Mouse (Mus musculus): Measurements from ENCODE around the gene Itga2b. TPM values are rescaled to one million over a fixed set of nuclear protein-coding genes. Genes with fewer than 3 reads are reported as not detected.

The Itga2b gene
- polyA plus RNA-seq, 1 experiment from 2014 or later, result 32.9 TPM

DNA sequence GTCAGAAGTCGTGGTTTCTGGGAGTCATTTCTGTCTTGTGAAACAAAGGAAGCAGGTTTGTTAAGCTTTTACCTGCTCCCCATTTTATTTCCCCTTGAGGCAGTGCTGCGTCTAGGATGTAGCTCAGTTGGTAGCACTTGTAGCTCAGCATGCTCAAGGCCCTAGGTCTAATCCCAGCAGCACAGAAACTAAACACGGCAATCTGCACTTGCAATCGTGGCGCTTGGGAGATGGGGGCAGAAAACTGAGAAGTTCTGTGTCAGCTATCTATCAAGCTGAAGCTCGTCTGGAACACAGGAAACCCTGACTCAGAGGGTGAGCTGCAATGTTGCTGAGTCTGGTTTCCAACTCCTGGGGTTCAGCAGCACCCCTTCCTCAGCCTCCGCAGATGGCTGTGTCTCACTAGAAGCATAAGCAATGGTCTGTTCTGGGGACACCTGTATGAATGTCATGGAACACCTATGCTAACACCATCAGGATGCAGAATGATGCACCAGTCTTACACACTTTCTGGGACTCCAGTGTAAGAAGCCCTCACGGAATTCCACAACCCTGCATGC, 40.9 kb downstream of the Itga2b start:
- no peak overlapping the region for H3K9ac ChIP-seq (ENCODE audit: low read depth, low read length)
- no peaks in the 10 kb centered on the region for H3K9me3 ChIP-seq (replicated peaks; ENCODE audit: control insufficient read depth, low read length)
- ATAC-seq (ENCODE audit: low read depth), result no peak
- peaks cover 21% of the 10 kb centered on the region for H3K4me1 ChIP-seq (ENCODE audit: control insufficient read depth, low read depth, low read length)
- WGBS (ENCODE audit: insufficient replicate concordance), result 26% methylated on average over 8 of the region's 8 CpGs
- no peaks in the 10 kb centered on the region for H3K36me3 ChIP-seq (ENCODE audit: control insufficient read depth, insufficient read depth)
- H3K27me3 ChIP-seq (ENCODE audit: control insufficient read depth, insufficient read depth, low read depth, low read length), result 0 out of 2 replicates have a peak, but pooled peaks cover 3% of the 10 kb centered on the region
- H3K27ac ChIP-seq (ENCODE audit: low read length), result peak overlapping the region; percentile 42
- peak overlapping the region; percentile 96 for H3K4me2 ChIP-seq (ENCODE audit: low read depth, low read length)
- H3K4me3 ChIP-seq (ENCODE audit: low read depth, low read length), result 0 out of 2 replicates have a peak overlapping the region, but pooled peaks have one; percentile 4

DNA sequence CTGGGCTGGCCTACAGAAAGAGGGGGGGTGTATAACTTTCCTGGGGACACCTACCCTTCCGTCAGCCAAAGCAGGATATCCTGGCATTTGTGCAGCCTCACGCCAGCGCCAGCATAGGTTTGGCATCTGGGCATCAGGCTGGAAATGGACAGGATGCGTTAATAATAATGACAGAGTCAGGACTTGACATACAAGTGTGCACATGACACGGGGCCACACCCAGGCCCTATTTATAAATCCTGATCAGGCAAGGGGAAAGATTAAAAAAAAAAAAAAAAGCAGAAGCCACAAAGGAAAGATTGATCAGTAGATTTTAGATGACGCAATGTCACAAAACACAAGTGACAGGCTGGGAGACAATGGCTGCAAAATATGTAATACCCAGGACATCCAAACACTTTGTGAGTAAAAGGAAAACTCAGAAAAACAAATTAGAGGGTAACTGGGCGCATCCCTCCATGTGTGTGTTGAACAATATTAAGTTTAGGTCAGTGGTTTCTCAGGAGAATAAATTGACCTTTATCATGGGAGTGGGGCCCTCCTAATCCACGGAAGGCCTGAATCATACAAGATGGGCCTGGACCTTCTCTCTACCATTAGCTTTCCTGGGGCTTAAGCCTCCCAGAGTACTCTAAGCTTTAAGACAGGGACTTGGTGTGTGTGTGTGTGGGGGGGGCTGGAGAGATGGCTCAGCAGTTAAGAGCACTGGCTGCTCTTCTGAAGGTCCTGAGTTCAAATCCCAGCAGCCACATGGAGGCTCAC, 44.2 kb downstream of the Itga2b start:
- WGBS (ENCODE audit: insufficient replicate concordance), result 52% methylated on average over 8 of the region's 8 CpGs
- Histone ChIP-seq H3K4me3 (ENCODE audit: low read depth, low read length) (no peak overlapping the region), H3K36me3 (ENCODE audit: control insufficient read depth, insufficient read depth) (no peaks in the 10 kb centered on the region), H3K9ac (ENCODE audit: low read depth, low read length) (no peak overlapping the region), H3K27me3 (ENCODE audit: control insufficient read depth, insufficient read depth, low read depth, low read length) (0 out of 2 replicates have a peak, but pooled peaks cover 3% of the 10 kb centered on the region), H3K4me1 (ENCODE audit: control insufficient read depth, low read depth, low read length) (peaks cover 14% of the 10 kb centered on the region), H3K9me3 (replicated peaks; ENCODE audit: control insufficient read depth, low read length) (no peaks in the 10 kb centered on the region), H3K27ac (ENCODE audit: low read length) (no peak overlapping the region), H3K4me2 (ENCODE audit: low read depth, low read length) (no peak overlapping the region)
- no peak for ATAC-seq (ENCODE audit: low read depth)

DNA sequence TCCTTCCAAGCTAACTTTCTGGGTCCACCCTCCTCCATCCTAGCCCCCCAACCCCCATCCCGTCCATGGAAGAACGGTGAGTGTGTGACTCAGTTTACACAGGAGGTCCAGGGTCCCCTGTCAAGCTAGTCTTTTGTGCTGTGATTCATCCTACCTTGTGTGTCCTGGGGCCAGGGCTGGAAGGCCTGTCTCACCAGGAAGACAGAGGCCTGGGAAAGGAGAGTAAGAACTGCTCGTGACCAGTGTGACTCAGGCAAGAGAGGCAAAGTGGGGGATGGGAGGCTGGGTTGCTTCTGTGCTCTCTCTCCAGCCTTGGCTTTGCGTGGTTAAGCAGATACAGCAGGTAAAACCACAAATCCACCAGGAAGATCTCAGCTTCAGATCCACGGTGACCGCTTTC, 45.3 kb downstream of the Itga2b start:
- Histone ChIP-seq H3K4me1 (ENCODE audit: control insufficient read depth, low read depth, low read length) (peaks cover 5% of the 10 kb centered on the region), H3K4me2 (ENCODE audit: low read depth, low read length) (no peak overlapping the region), H3K27ac (ENCODE audit: low read length) (no peak overlapping the region), H3K36me3 (ENCODE audit: control insufficient read depth, insufficient read depth) (no peaks in the 10 kb centered on the region), H3K9me3 (replicated peaks; ENCODE audit: control insufficient read depth, low read length) (no peaks in the 10 kb centered on the region), H3K9ac (ENCODE audit: low read depth, low read length) (no peak overlapping the region), H3K27me3 (ENCODE audit: control insufficient read depth, insufficient read depth, low read depth, low read length) (0 out of 2 replicates have a peak, but pooled peaks cover 3% of the 10 kb centered on the region), H3K4me3 (ENCODE audit: low read depth, low read length) (no peak overlapping the region)
- ATAC-seq (ENCODE audit: low read depth), result no peak
- 72% methylated on average over 6 of the region's 6 CpGs for WGBS (ENCODE audit: insufficient replicate concordance)

DNA sequence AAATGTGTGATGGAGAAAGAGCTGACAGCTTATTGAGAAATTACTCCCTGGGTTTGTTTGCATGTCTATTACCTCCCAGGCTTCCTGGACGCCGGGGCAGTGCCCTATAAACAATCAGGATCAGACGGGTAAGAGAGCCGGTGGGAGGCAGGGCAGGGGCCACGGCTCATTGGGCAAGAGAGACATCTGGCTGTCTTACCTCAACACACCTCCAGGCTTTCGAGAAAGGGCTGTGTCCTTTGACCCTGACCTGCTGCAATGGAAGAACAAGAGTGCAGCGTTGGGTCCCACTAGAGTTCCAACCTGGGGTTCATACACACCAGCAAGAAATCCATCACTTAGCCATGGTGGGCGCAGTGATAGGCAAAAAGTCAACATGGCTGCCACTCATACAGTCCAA, 48.4 kb downstream of the Itga2b start:
- no peaks in the 10 kb centered on the region for H3K9me3 ChIP-seq (replicated peaks; ENCODE audit: control insufficient read depth, low read length)
- no peak overlapping the region for H3K4me3 ChIP-seq (ENCODE audit: low read depth, low read length)
- no peaks in the 10 kb centered on the region for H3K36me3 ChIP-seq (ENCODE audit: control insufficient read depth, insufficient read depth)
- no peaks in the 10 kb centered on the region; the same call in 1 of the 2 replicates for H3K27me3 ChIP-seq (ENCODE audit: control insufficient read depth, insufficient read depth, low read depth, low read length)
- WGBS (ENCODE audit: insufficient replicate concordance), result 44% methylated on average over 8 of the region's 8 CpGs
- no peak overlapping the region for H3K9ac ChIP-seq (ENCODE audit: low read depth, low read length)
- ATAC-seq (ENCODE audit: low read depth), result peak; percentile 59; the same call in 1 of the 2 replicates
- H3K27ac ChIP-seq (ENCODE audit: low read length), result no peak overlapping the region
- H3K4me2 ChIP-seq (ENCODE audit: low read depth, low read length), result no peak overlapping the region
- no peaks in the 10 kb centered on the region for H3K4me1 ChIP-seq (ENCODE audit: control insufficient read depth, low read depth, low read length)

DNA sequence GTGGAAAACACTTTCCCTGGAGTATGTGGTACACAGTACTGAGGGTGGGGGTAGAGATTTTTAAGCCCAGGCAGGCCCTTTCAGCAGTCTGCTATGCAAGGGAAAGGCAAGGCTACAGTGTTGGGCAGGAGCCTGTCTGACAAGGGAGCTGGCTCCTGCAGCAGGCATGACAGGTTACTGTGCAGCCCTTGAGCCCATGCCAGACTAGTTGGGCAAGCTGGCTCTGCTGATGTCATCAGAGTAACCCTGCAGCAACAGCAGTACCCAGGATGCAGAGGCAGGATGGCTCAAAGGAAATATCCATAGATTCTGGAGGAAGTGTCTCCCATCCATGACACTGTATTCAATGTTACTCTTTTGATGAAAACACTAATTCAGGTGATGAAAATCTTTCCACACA, 51.0 kb downstream of the Itga2b start:
- no peaks in the 10 kb centered on the region for H3K9me3 ChIP-seq (replicated peaks; ENCODE audit: control insufficient read depth, low read length)
- ATAC-seq (ENCODE audit: low read depth), result no peak

DNA sequence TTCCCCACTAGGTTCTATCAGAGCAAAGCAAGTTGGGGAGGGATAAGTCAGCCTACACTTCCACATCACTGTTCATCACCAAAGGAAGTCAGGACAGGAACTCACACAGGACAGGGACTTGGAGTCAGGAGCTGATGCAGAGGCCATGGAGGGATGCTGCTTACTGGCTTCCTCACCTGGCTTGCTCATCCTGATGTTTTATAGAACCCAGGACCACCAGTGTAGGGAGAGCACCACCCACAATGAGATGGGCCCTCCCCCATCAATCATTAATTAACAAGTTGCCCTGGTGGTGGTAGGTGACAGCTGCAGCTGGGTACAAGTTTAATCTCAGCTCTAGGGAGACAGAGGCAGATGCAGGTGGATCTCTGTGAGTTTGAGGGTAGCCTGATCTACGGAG, 52.8 kb downstream of the Itga2b start:
- WGBS (ENCODE audit: insufficient replicate concordance), result 54% methylated on average over 1 of the region's 1 CpGs
- ATAC-seq (ENCODE audit: low read depth), result no peak

More for the DNA sequence above, 51.0 kb downstream of the Itga2b start:
- Histone ChIP-seq H3K4me1 (ENCODE audit: control insufficient read depth, low read depth, low read length) (no peaks in the 10 kb centered on the region), H3K36me3 (ENCODE audit: control insufficient read depth, insufficient read depth) (no peaks in the 10 kb centered on the region), H3K4me3 (ENCODE audit: low read depth, low read length) (no peak overlapping the region), H3K27ac (ENCODE audit: low read length) (no peak overlapping the region), H3K27me3 (ENCODE audit: control insufficient read depth, insufficient read depth, low read depth, low read length) (peaks cover 5% of the 10 kb centered on the region), H3K4me2 (ENCODE audit: low read depth, low read length) (no peak overlapping the region), H3K9ac (ENCODE audit: low read depth, low read length) (no peak overlapping the region)

DNA sequence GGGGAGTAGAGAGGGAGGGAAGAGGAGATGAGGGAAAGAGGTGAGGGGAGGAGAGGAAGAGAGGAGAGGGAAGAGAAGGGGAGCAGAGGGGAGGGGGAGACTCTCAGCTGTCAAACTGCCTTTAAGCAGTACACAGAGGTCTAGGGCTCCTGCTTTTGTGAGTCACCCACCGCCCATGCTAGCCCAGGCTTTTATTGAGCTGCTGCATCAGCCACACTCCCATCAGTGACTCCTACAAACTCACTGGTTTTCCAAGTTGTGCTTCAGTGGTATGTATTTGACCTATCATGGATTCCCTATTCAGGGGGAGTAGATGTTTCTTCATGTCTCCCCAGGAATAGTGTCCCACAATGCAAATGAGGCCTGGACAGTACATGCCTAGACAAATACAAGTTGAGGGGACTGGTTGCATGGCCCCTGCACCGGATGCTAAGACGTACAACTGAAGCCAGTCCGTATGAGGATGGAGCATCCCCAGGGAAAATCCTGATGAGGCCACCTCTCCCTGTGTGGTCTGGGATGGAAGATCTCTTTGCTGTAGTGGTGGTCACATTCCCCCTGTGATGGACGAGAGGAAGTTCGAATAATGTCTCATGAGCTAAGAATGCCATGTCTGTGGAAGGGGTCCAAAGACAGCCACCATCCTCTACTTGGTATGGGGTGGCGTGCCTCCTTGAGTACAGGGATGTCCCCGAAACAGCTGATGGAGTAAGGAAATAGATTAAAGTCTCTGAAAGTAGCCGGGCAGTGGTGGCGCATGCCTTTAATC, 54.7 kb downstream of the Itga2b start:
- peaks cover 10% of the 10 kb centered on the region for H3K4me1 ChIP-seq (ENCODE audit: control insufficient read depth, low read depth, low read length)
- no peak for ATAC-seq (ENCODE audit: low read depth)
- no peak overlapping the region for H3K9ac ChIP-seq (ENCODE audit: low read depth, low read length)
- 64% methylated on average over 10 of the region's 10 CpGs for WGBS (ENCODE audit: insufficient replicate concordance)
- no peaks in the 10 kb centered on the region for H3K36me3 ChIP-seq (ENCODE audit: control insufficient read depth, insufficient read depth)
- no peak overlapping the region for H3K4me2 ChIP-seq (ENCODE audit: low read depth, low read length)
- H3K9me3 ChIP-seq (replicated peaks; ENCODE audit: control insufficient read depth, low read length), result no peaks in the 10 kb centered on the region
- peaks cover 10% of the 10 kb centered on the region for H3K27me3 ChIP-seq (ENCODE audit: control insufficient read depth, insufficient read depth, low read depth, low read length)
- no peak overlapping the region for H3K4me3 ChIP-seq (ENCODE audit: low read depth, low read length)
- no peak overlapping the region for H3K27ac ChIP-seq (ENCODE audit: low read length)

More for the DNA sequence above, 52.8 kb downstream of the Itga2b start:
- Histone ChIP-seq H3K27me3 (ENCODE audit: control insufficient read depth, insufficient read depth, low read depth, low read length) (peaks cover 10% of the 10 kb centered on the region), H3K27ac (ENCODE audit: low read length) (no peak overlapping the region), H3K4me1 (ENCODE audit: control insufficient read depth, low read depth, low read length) (no peaks in the 10 kb centered on the region), H3K9me3 (replicated peaks; ENCODE audit: control insufficient read depth, low read length) (no peaks in the 10 kb centered on the region), H3K4me3 (ENCODE audit: low read depth, low read length) (no peak overlapping the region), H3K4me2 (ENCODE audit: low read depth, low read length) (no peak overlapping the region), H3K36me3 (ENCODE audit: control insufficient read depth, insufficient read depth) (no peaks in the 10 kb centered on the region), H3K9ac (ENCODE audit: low read depth, low read length) (no peak overlapping the region)

DNA sequence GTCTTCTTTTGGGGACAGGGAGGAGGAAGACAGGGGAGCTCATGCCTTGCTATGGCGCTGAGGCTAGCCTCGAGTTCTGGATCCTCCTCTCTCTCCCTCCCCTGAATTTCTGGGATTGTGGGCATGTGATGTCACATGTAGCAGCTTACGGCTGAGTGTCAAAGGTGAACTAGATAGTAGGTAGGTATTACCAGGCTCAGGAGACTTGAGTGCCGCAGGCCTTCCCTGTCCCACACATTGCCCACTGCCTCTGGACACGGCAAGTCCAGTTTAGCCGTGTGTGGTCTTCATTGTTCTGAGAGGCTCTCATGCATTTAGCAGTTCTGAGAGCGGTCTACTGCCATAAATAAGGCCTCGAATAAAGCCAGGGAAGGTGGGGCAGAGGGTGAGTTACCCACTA, 56.9 kb downstream of the Itga2b start:
- no peak for ATAC-seq (ENCODE audit: low read depth)
- peaks cover 22% of the 10 kb centered on the region for H3K4me1 ChIP-seq (ENCODE audit: control insufficient read depth, low read depth, low read length)
- no peaks in the 10 kb centered on the region for H3K36me3 ChIP-seq (ENCODE audit: control insufficient read depth, insufficient read depth)
- 65% methylated on average over 8 of the region's 8 CpGs for WGBS (ENCODE audit: insufficient replicate concordance)
- H3K4me3 ChIP-seq (ENCODE audit: low read depth, low read length), result no peak overlapping the region
- H3K27ac ChIP-seq (ENCODE audit: low read length), result no peak overlapping the region
- H3K9me3 ChIP-seq (replicated peaks; ENCODE audit: control insufficient read depth, low read length), result no peaks in the 10 kb centered on the region
- H3K4me2 ChIP-seq (ENCODE audit: low read depth, low read length), result no peak overlapping the region
- H3K27me3 ChIP-seq (ENCODE audit: control insufficient read depth, insufficient read depth, low read depth, low read length), result peaks cover 10% of the 10 kb centered on the region
- H3K9ac ChIP-seq (ENCODE audit: low read depth, low read length), result no peak overlapping the region
